8 mouse cellular contexts compared by ENCODE assay signal in genomic region chr11:114283208-114283607, GRCm38 (mm10).
A peak's percentile ranks its signal among the peaks of the same experiment; 100 is the strongest.
DNase-seq lines count a peak whose midpoint lies in the region; ATAC-seq lines count a peak whose summit lies in the region.

No protein-coding gene starts in this region.

- H3K36me3 ChIP-seq in hindbrain, embryonic 11.5 days (ENCODE audit: control insufficient read depth, insufficient read depth, low read length) = no peaks in the 10 kb centered on the region
- no peaks in the 10 kb centered on the region for H3K36me3 ChIP-seq in hindbrain, embryonic 14.5 days (replicated peaks; ENCODE audit: control insufficient read depth, insufficient read depth)
- H3K36me3 ChIP-seq in limb, embryonic 11.5 days (ENCODE audit: control insufficient read depth, insufficient read depth, low read length) = no peaks in the 10 kb centered on the region

- 44% methylated on average over 5 of the region's 5 CpGs for WGBS in hindbrain, embryonic 11.5 days
- WGBS in hindbrain, embryonic 14.5 days = 54% methylated on average over 4 of the region's 5 CpGs
- 39% methylated on average over 5 of the region's 5 CpGs for WGBS in limb, embryonic 11.5 days

- DNase-seq in hindbrain, embryonic 11.5 days (ENCODE audit: low spot score) = peak; percentile 57
- DNase-seq in hindbrain, embryonic 14.5 days (ENCODE audit: low spot score) = no peak
- DNase-seq in urinary bladder, postnatal 36 days (ENCODE audit: low spot score in 2 of 2) = peak; percentile 18 to 25
- DNase-seq in urinary bladder, adult 2 months (ENCODE audit: low spot score) = no peak
- peak; percentile 71 for DNase-seq in embryo, embryonic 11 days
- DNase-seq in limb, embryonic 11.5 days (ENCODE audit: low spot score) = peak; percentile 62
- peak; percentile 27 for DNase-seq in testis, postnatal 14 days (ENCODE audit: low spot score)

- no peaks in the 10 kb centered on the region; the same call in 1 of the 2 replicates for H3K4me1 ChIP-seq in hindbrain, embryonic 11.5 days (replicated peaks; ENCODE audit: control insufficient read depth, insufficient read depth, low read length)
- peaks cover 25% of the 10 kb centered on the region for H3K4me1 ChIP-seq in hindbrain, embryonic 14.5 days (replicated peaks; ENCODE audit: control insufficient read depth, insufficient read depth, low read length)
- no peaks in the 10 kb centered on the region for H3K4me1 ChIP-seq in limb, embryonic 11.5 days (ENCODE audit: control insufficient read depth, insufficient read depth, low read length)

- no peak overlapping the region for H3K4me3 ChIP-seq in hindbrain, embryonic 11.5 days (ENCODE audit: low read depth, low read length)
- H3K4me3 ChIP-seq in hindbrain, embryonic 14.5 days (replicated peaks; ENCODE audit: low read length) = no peak overlapping the region
- no peak overlapping the region for H3K4me3 ChIP-seq in limb, embryonic 11.5 days (ENCODE audit: low read depth, low read length)

- no peaks in the 10 kb centered on the region for H3K27me3 ChIP-seq in hindbrain, embryonic 11.5 days (ENCODE audit: control insufficient read depth, insufficient read depth, low read length)
- H3K27me3 ChIP-seq in hindbrain, embryonic 14.5 days (ENCODE audit: control insufficient read depth, insufficient read depth, low read length) = no peaks in the 10 kb centered on the region
- no peaks in the 10 kb centered on the region for H3K27me3 ChIP-seq in limb, embryonic 11.5 days (ENCODE audit: control insufficient read depth, insufficient read depth, low read length)

- no peak for ATAC-seq in hindbrain, embryonic 11.5 days (ENCODE audit: low FRiP score)
- ATAC-seq in hindbrain, embryonic 14.5 days (ENCODE audit: low FRiP score) = no peak
- ATAC-seq in limb, embryonic 11.5 days (ENCODE audit: insufficient number of reproducible peaks, low FRiP score, low TSS enrichment, low read depth) = no peak
- ATAC-seq in erythroblast, adult 5-6 weeks (replicated peaks; ENCODE audit: low FRiP score, poor library complexity, severe bottlenecking) = no peak

- H3K4me2 ChIP-seq in hindbrain, embryonic 11.5 days (replicated peaks; ENCODE audit: low read depth, low read length) = no peak overlapping the region
- H3K4me2 ChIP-seq in hindbrain, embryonic 14.5 days (replicated peaks) = no peak overlapping the region
- no peak overlapping the region for H3K4me2 ChIP-seq in limb, embryonic 11.5 days (ENCODE audit: low read depth, severe bottlenecking)

- no peaks in the 10 kb centered on the region for H3K9me3 ChIP-seq in hindbrain, embryonic 11.5 days (ENCODE audit: control insufficient read depth, low read length)
- no peaks in the 10 kb centered on the region for H3K9me3 ChIP-seq in hindbrain, embryonic 14.5 days (ENCODE audit: control insufficient read depth, low read length)
- H3K9me3 ChIP-seq in limb, embryonic 11.5 days (ENCODE audit: control insufficient read depth, low read length) = no peaks in the 10 kb centered on the region

- no peak overlapping the region for H3K9ac ChIP-seq in hindbrain, embryonic 11.5 days (ENCODE audit: low read depth, low read length)
- H3K9ac ChIP-seq in hindbrain, embryonic 14.5 days = no peak overlapping the region
- no peak overlapping the region for H3K9ac ChIP-seq in limb, embryonic 11.5 days (ENCODE audit: low read length)

- H3K27ac ChIP-seq in hindbrain, embryonic 11.5 days (ENCODE audit: low read depth, low read length) = no peak overlapping the region
- H3K27ac ChIP-seq in hindbrain, embryonic 14.5 days = no peak overlapping the region
- no peak overlapping the region for H3K27ac ChIP-seq in limb, embryonic 11.5 days (replicated peaks; ENCODE audit: low read depth, low read length)

Comparison
In these comparisons a context has a peak if more than half of its experiments do, and no peak if none do; other contexts are left out.
1. DNase-seq: peak in hindbrain, embryonic 11.5 days (single experiment), urinary bladder, postnatal 36 days (2 of 2), embryo, embryonic 11 days (single experiment), limb, embryonic 11.5 days (single experiment) and testis, postnatal 14 days (single experiment); none in hindbrain, embryonic 14.5 days (single experiment) and urinary bladder, adult 2 months (single experiment).